Mouse (Mus musculus): Measurements from ENCODE around the gene Depdc1b.

GRCm38 (mm10) chr13:108373231-108373630 is 57.1 kb downstream of the Depdc1b start:
- TF ChIP-seq CTCF (IDR thresholded peaks at IDR 0.05; ENCODE audit: low read depth) (no peak), EP300 (IDR thresholded peaks at IDR 0.05; ENCODE audit: low read depth) (no peak)

Data from heart, postnatal 0 days (tissue).